Mouse (Mus musculus): ENCODE results near the gene Rmnd5b. TPM values are rescaled to one million over a fixed set of nuclear protein-coding genes. Genes with fewer than 3 reads are reported as not detected.
"Not testable (repeated sequence)": the region's sequence is repeated elsewhere in the genome, so short reads cannot be mapped to it uniquely, and the experiment has no call there.

Gene Rmnd5b
- polyA plus RNA-seq (2012; rRNA removed) = 60.9 and 67.2 TPM in 2 replicates

- peak; percentile 91 to 96 for DNase-seq (ENCODE audit: extremely low spot score in 1 of 2, low spot score in 1 of 2)
These were observed at the start of gene Rmnd5b for GRCm38 (mm10) chr11:51635525-51636322. TSS of gene Rmnd5b (minus strand) at chr11:51635896.

- DNase-seq (ENCODE audit: extremely low spot score in 1 of 2, low spot score in 1 of 2) = no peak
These were observed 46.3 kb upstream of the Rmnd5b start for GRCm38 (mm10) chr11:51681976-51682374.

GRCm38 (mm10) chr11:51681324-51681975 is 45.8 kb upstream of the Rmnd5b start:
- DNase-seq (ENCODE audit: extremely low spot score in 1 of 2, low spot score in 1 of 2) = peak; percentile 66 to 95

GRCm38 (mm10) chr11:51679466-51679865 is 43.8 kb upstream of the Rmnd5b start:
- DNase-seq (ENCODE audit: extremely low spot score in 1 of 2, low spot score in 1 of 2) = no peak

- DNase-seq (ENCODE audit: extremely low spot score in 1 of 2, low spot score in 1 of 2) = no peak
These were observed 42.2 kb upstream of the Rmnd5b start for GRCm38 (mm10) chr11:51677737-51678418.

GRCm38 (mm10) chr11:51675386-51675785 is 39.7 kb upstream of the Rmnd5b start:
- no peak for DNase-seq (ENCODE audit: extremely low spot score in 1 of 2, low spot score in 1 of 2)

GRCm38 (mm10) chr11:51673291-51673690 is 37.6 kb upstream of the Rmnd5b start:
- no peak for DNase-seq (ENCODE audit: extremely low spot score in 1 of 2, low spot score in 1 of 2)

GRCm38 (mm10) chr11:51671376-51671775 is 35.7 kb upstream of the Rmnd5b start:
- DNase-seq (ENCODE audit: extremely low spot score in 1 of 2, low spot score in 1 of 2) = no peak

- no peak for DNase-seq (ENCODE audit: extremely low spot score in 1 of 2, low spot score in 1 of 2)
These were observed 35.1 kb upstream of the Rmnd5b start for GRCm38 (mm10) chr11:51670846-51671245.

GRCm38 (mm10) chr11:51664747-51665146 is 29.1 kb upstream of the Rmnd5b start:
- not testable (repeated sequence) for DNase-seq (ENCODE audit: extremely low spot score in 1 of 2, low spot score in 1 of 2)

GRCm38 (mm10) chr11:51662632-51663031 is 26.9 kb upstream of the Rmnd5b start:
- DNase-seq (ENCODE audit: extremely low spot score in 1 of 2, low spot score in 1 of 2) = no peak

- no peak for DNase-seq (ENCODE audit: extremely low spot score in 1 of 2, low spot score in 1 of 2)
These were observed 26.2 kb upstream of the Rmnd5b start for GRCm38 (mm10) chr11:51661867-51662365.

GRCm38 (mm10) chr11:51658705-51659104 is 23.0 kb upstream of the Rmnd5b start:
- peak in 1 of 2 experiments; percentile 49 for DNase-seq (ENCODE audit: extremely low spot score in 1 of 2, low spot score in 1 of 2)

- no peak for DNase-seq (ENCODE audit: extremely low spot score in 1 of 2, low spot score in 1 of 2)
These were observed 22.6 kb upstream of the Rmnd5b start for GRCm38 (mm10) chr11:51658291-51658690.

- no peak for DNase-seq (ENCODE audit: extremely low spot score in 1 of 2, low spot score in 1 of 2)
These were observed 21.3 kb upstream of the Rmnd5b start for GRCm38 (mm10) chr11:51656798-51657521.

GRCm38 (mm10) chr11:51654891-51655290 is 19.2 kb upstream of the Rmnd5b start:
- DNase-seq (ENCODE audit: extremely low spot score in 1 of 2, low spot score in 1 of 2) = no peak

- no peak for DNase-seq (ENCODE audit: extremely low spot score in 1 of 2, low spot score in 1 of 2)
These were observed 18.0 kb upstream of the Rmnd5b start for GRCm38 (mm10) chr11:51653736-51654135.

- DNase-seq (ENCODE audit: extremely low spot score in 1 of 2, low spot score in 1 of 2) = no peak
These were observed 17.3 kb upstream of the Rmnd5b start for GRCm38 (mm10) chr11:51652889-51653418.

- no peak for DNase-seq (ENCODE audit: extremely low spot score in 1 of 2, low spot score in 1 of 2)
These were observed 15.2 kb upstream of the Rmnd5b start, which contains the start of the genes N4bp3 and D930048N14Rik for GRCm38 (mm10) chr11:51650691-51651515. TSS of gene N4bp3 (minus strand) at chr11:51650842. TSS of gene D930048N14Rik (plus strand) at chr11:51650954.

All from frontal cortex, adult 2 months (tissue).